Mouse (Mus musculus): ENCODE results near the gene Hspa1b. TPM values are rescaled to one million over a fixed set of nuclear protein-coding genes. Genes with fewer than 3 reads are reported as not detected.
A peak's percentile ranks its signal among the peaks of the same experiment; 100 is the strongest.

Gene Hspa1b
- total RNA-seq, 2 experiments from 2014 or later: 1.6 to 2.3 TPM

- intact Hi-C loops (cut with DNase I): no loop called here
- DNase-seq: no peak
These were observed 25.0 kb downstream of the Hspa1b start for GRCm38 (mm10) chr17:34934031-34934430.

GRCm38 (mm10) chr17:34932287-34932686 lies 26.8 kb downstream of the Hspa1b start:
- intact Hi-C loops (cut with DNase I): loop anchor here (2.0 kb wide), 1 partner anchor 71 kb away; no protein-coding TSS in a partner anchor

DNA sequence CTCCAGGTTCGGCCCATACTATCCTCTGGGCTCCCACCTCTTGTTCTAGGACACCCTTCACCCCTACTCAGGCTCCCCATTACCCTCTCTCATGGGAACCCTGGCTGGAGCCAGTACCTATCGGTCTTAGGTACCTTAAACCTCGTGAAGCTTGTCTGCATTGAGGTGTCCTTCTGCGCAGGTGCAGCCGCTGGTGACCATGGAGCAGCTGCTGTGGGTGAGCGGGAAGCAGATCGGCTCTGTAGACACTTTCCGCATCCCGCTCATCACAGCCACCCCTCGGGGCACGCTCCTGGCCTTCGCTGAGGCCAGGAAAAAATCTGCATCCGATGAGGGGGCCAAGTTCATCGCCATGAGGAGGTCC lies 27.3 kb downstream of the Hspa1b start:
- intact Hi-C loops (cut with DNase I): loop anchor here (2.0 kb wide), 1 partner anchor 71 kb away; no protein-coding TSS in a partner anchor
- no peak for DNase-seq

More at GRCm38 (mm10) chr17:34932287-34932686, 26.8 kb downstream of the Hspa1b start:
- DNase-seq: no peak

DNA sequence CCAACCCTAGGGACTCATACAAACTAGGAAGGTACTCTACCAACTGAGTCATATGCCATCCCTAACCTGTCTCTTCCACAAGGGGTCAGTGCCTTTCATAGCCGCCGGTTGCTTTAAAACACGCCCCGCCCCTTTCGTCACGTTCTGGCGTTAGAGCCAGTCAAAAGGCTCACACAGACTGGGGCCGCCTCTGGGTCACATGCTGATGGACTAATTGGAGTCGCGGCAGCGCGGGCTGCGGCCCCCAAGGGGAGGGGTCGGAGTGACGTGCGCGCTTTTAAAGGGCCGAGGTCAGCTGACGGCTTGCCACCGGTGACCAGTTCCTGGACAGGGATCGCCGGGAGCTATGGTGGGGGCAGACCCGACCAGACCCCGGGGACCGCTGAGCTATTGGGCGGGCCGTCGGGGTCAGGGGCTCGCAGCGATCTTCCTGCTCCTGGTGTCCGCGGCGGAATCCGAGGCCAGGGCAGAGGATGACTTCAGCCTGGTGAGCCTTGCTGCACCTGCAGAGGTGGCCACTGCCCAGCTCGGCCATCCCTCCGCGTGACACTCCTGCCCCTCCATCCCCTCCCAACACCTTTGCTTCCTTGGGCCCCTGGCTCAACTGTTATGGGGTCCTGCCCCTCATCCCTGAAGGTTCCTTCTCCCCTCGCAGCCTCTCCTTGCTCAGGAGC lies 27.8 kb downstream of the Hspa1b start, which contains the start of gene Neu1:
Gene Neu1 (plus strand): TSS at position 193 of the 674 bp plus-strand sequence.
- intact Hi-C loops (cut with DNase I): no loop called here
- DNase-seq: peak; percentile 99

GRCm38 (mm10) chr17:34928841-34929240 lies 30.2 kb downstream of the Hspa1b start:
- DNase-seq: no peak
- intact Hi-C loops (cut with DNase I): no loop called here

GRCm38 (mm10) chr17:34927306-34928019 lies 31.6 kb downstream of the Hspa1b start:
- intact Hi-C loops (cut with DNase I): no loop called here
- DNase-seq: no peak

DNA sequence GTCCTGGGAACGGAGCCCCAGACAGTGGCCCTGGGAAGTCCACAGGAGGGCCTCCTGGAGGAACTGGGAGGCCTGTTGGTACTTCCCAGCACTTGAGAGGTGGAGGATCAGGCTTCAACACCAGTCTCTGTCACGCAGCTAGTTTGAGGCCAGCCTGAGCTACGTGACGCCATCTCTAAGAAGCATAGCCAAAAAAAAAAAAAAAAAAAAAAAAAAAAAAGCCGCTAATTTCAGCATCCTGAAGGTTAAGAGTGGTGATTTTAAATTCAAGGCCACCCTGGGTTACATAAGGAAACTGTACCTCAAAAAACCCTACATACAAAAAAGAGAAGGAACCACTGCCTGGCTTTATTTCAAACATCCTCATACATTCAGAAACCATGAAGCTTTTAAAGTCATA lies 34.8 kb downstream of the Hspa1b start:
- intact Hi-C loops (cut with DNase I): no loop called here
- DNase-seq: no peak

DNA sequence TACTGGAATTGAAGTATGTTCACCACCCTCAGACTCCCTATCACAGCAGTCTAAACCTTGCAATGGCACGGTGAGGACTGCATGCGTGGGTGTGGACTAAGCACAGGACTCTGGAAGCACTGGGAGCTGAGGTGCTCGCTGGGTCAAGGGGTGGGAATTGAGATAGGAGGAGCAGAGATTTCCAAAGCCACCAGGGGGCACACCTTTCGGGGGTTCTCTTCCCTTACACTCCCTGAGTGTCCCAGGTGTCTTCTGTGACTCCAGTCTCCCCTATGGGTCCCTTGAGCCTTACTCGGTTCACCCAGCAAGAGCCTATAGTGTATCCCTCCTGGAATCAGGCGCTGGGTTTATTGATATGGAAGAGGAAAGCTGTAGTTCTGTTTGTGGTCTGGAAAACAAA lies 36.1 kb downstream of the Hspa1b start:
- intact Hi-C loops (cut with DNase I): no loop called here
- DNase-seq: no peak

DNA sequence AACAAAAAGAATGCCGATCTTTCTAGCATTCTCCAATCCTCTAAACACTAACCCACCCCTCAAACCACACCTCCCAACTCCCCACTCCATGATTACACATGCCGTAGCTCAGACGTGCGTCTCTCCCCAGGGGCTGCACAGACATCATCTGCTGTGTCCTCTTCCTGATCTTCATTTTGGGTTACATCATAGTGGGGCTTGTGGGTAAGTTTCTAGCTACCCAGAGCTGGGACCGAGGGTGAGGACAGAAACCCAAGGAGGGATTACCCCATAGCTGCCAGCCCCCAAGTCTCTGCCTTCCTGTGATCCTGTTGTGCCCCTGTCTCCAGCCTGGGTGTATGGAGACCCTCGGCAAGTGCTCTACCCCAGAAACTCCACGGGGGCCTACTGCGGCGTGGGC lies 41.9 kb downstream of the Hspa1b start:
- intact Hi-C loops (cut with DNase I): no loop called here
- DNase-seq: no peak

DNA sequence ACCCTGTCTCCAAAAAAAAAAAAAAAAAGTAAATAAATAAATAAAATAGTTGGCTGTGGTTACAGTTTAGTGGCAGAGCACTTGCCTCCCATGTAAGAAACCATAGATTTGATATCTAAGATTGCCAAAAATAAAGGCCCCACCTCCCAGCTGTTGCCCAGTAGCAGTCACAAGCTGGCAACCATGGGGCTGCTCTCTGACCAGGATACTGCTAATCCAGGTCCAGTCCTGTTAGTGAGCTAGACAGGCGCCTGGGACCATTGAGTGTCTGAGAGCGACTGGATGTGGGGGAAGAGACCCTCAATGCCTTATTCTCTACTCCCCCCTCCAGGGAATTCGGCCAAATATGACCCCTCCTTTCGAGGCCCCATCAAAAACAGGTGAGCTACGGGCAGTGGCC lies 42.7 kb downstream of the Hspa1b start:
- intact Hi-C loops (cut with DNase I): no loop called here

GRCm38 (mm10) chr17:34915410-34915831 lies 43.6 kb downstream of the Hspa1b start:
- no peak for DNase-seq
- intact Hi-C loops (cut with DNase I): no loop called here

More for the DNA sequence above, 42.7 kb downstream of the Hspa1b start:
- no peak for DNase-seq

GRCm38 (mm10) chr17:34913930-34914665 lies 44.9 kb downstream of the Hspa1b start, which contains the start of gene Slc44a4:
Slc44a4 (plus strand) TSS chr17:34914466.
- no peak for DNase-seq
- intact Hi-C loops (cut with DNase I): no loop called here

DNA sequence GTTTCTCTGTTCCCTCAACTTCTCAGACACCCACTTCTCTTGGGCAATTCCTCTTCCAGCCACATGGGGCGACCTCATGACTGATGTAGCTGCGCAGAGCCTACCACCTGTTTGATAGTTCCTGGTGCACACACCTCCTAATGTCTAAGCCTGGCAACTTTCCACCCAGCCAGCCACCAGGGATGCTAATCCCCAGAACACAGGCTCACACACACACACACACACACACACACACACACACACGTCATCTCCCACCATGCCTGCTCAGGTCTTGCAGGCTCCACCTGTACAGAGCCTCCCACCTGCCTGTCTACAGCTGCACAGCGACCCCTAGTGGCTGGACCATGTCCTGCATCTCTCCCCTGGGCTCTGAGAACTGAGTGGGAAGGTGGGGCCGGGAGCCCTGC lies 47.1 kb downstream of the Hspa1b start:
- intact Hi-C loops (cut with DNase I): no loop called here
- DNase-seq: peak; percentile 69

DNA sequence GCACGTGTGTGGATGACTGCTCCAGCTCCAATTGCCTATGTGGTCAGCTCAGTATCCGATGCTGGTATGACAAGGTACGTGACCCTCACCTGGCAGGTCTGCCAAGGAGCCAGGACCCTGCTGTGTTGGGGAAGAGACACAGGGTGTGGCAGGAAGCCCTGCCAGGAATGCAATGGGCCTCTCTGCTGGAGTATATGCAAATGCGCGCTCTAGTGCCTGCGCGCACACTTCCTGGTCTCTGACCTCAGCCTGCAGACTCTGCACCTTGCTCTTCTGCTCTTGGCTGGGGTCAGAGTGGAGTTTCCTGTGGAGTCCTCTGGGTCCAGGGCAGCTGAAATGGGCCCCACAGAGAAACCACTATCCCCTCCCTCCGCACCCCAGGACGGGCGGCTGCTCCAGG lies 48.1 kb downstream of the Hspa1b start:
- intact Hi-C loops (cut with DNase I): no loop called here
- DNase-seq: no peak

Other genes starting within 250 kb of the Hspa1b start
- 1 to 10 TPM; 4.4 TPM for gene C4b, start 215.4 kb downstream of the Hspa1b start, total RNA-seq (2021)
- not detected for gene Cyp21a1, start 154.7 kb downstream of the Hspa1b start, total RNA-seq (2021)
- gene Stk19, start 122.3 kb downstream of the Hspa1b start, total RNA-seq (2021): 10 to 100 TPM; 47.9 to 48.2 TPM
- 10 to 100 TPM; 33.8 to 38.1 TPM for gene Dxo, start 122.2 kb downstream of the Hspa1b start, total RNA-seq (2021)
- gene Skiv2l, start 109.0 kb downstream of the Hspa1b start, total RNA-seq (2021): 10 to 100 TPM; 68.5 to 74.7 TPM
- gene Nelfe, start 108.8 kb downstream of the Hspa1b start, total RNA-seq (2021): 10 to 100 TPM; 31.7 to 32.8 TPM
- gene Cfb, start 96.7 kb downstream of the Hspa1b start, total RNA-seq (2021): under 1 TPM; 0.28 to 0.66 TPM
- 10 to 100 TPM; 35.4 to 38.3 TPM for gene Zbtb12, start 79.8 kb downstream of the Hspa1b start, total RNA-seq (2021)
- gene Gm20547, start 77.2 kb downstream of the Hspa1b start, total RNA-seq (2021): not detected
- 1 to 10 TPM; 2.1 to 3.2 TPM for gene C2, start 61.0 kb downstream of the Hspa1b start, total RNA-seq (2021)
- gene Ehmt2, start 60.8 kb downstream of the Hspa1b start, total RNA-seq (2021): 100 to 1,000 TPM; 232 to 251 TPM
- gene Slc44a4, start 44.8 kb downstream of the Hspa1b start, total RNA-seq (2021): under 1 TPM in 1 of 2 experiments, not detected in 1; 0.20 TPM
- 10 to 100 TPM; 18.8 to 19.1 TPM for gene Neu1, start 28.0 kb downstream of the Hspa1b start, total RNA-seq (2021)
- gene Gm20481, start 10.7 kb upstream of the Hspa1b start, total RNA-seq (2021): not detected
- 1 to 10 TPM; 3.1 to 5.2 TPM for gene Hspa1a, start 12.9 kb upstream of the Hspa1b start, total RNA-seq (2021)
- gene Hspa1l, start 13.5 kb upstream of the Hspa1b start, total RNA-seq (2021): under 1 TPM in 1 of 2 experiments, not detected in 1; 0.22 TPM
- gene Lsm2, start 22.6 kb upstream of the Hspa1b start, total RNA-seq (2021): 10 to 100 TPM; 35.9 to 38.5 TPM
- 10 to 100 TPM; 91.0 to 94.3 TPM for gene Vars, start 41.7 kb upstream of the Hspa1b start, total RNA-seq (2021)
- under 1 TPM; 0.12 to 0.16 TPM for gene Vwa7, start 57.3 kb upstream of the Hspa1b start, total RNA-seq (2021)
- under 1 TPM; 0.98 to 0.99 TPM for gene Sapcd1, start 68.8 kb upstream of the Hspa1b start, total RNA-seq (2021)
- 1 to 10 TPM; 2.0 to 3.2 TPM for gene Msh5, start 87.5 kb upstream of the Hspa1b start, total RNA-seq (2021)
- 10 to 100 TPM; 20.2 to 20.3 TPM for gene Clic1, start 90.7 kb upstream of the Hspa1b start, total RNA-seq (2021)
- 100 to 1,000 TPM; 101 to 115 TPM for gene Ddah2, start 99.8 kb upstream of the Hspa1b start, total RNA-seq (2021)
- gene Ly6g6c, start 106.2 kb upstream of the Hspa1b start, total RNA-seq (2021): not detected
- not detected for gene Mpig6b, start 106.9 kb upstream of the Hspa1b start, total RNA-seq (2021)
- gene Ly6g6e, start 117.7 kb upstream of the Hspa1b start, total RNA-seq (2021): 1 to 10 TPM; 2.8 to 3.4 TPM
- not detected for gene Ly6g6d, start 118.8 kb upstream of the Hspa1b start, total RNA-seq (2021)
- gene Ly6g6f, start 126.4 kb upstream of the Hspa1b start, total RNA-seq (2021): not detected
- gene Abhd16a, start 130.0 kb upstream of the Hspa1b start, total RNA-seq (2021): 10 to 100 TPM; 66.7 to 73.6 TPM
- not detected for gene Ly6g5c, start 149.0 kb upstream of the Hspa1b start, total RNA-seq (2021)
- 1 to 10 TPM in 1 of 2 experiments, under 1 TPM in 1; 0.81 to 2.3 TPM for gene Ly6g5b, start 156.2 kb upstream of the Hspa1b start, total RNA-seq (2021)
- gene Gpank1, start 162.2 kb upstream of the Hspa1b start, total RNA-seq (2021): 10 to 100 TPM; 10.7 to 12.1 TPM
- 100 to 1,000 TPM; 210 to 214 TPM for gene Csnk2b, start 162.8 kb upstream of the Hspa1b start, total RNA-seq (2021)
- 10 to 100 TPM; 19.8 to 20.1 TPM for gene D17H6S53E, start 167.1 kb upstream of the Hspa1b start, total RNA-seq (2021)
- under 1 TPM in 1 of 2 experiments, not detected in 1; 0.52 TPM for gene Apom, start 172.8 kb upstream of the Hspa1b start, total RNA-seq (2021)
- gene Bag6, start 175.9 kb upstream of the Hspa1b start, total RNA-seq (2021): 100 to 1,000 TPM; 395 to 410 TPM
- gene Prrc2a, start 205.7 kb upstream of the Hspa1b start, total RNA-seq (2021): 100 to 1,000 TPM; 311 to 315 TPM
- gene Aif1, start 216.8 kb upstream of the Hspa1b start, total RNA-seq (2021): 1 to 10 TPM; 2.5 to 3.6 TPM
- gene Lst1, start 229.2 kb upstream of the Hspa1b start, total RNA-seq (2021): 10 to 100 TPM; 12.3 to 17.6 TPM
- gene Ltb, start 235.2 kb upstream of the Hspa1b start, total RNA-seq (2021): under 1 TPM; 0.77 to 0.88 TPM
- under 1 TPM in 1 of 2 experiments, not detected in 1; 0.52 TPM for gene Tnf, start 242.8 kb upstream of the Hspa1b start, total RNA-seq (2021)
- 1 to 10 TPM in 1 of 2 experiments, under 1 TPM in 1; 0.82 to 1.0 TPM for gene Lta, start 246.1 kb upstream of the Hspa1b start, total RNA-seq (2021)

Data from left cerebral cortex, postnatal 4 days (tissue).